Mouse (Mus musculus) retina, adult 2 months (tissue): Measurements from ENCODE around the gene Pot1a.

Experiments used
- DNase-seq: peaks from one replicate; pipeline ENCODE4 v3.0.0-alpha.2; 2012; ENCODE audit warnings: low read depth, low spot score

The Pot1a gene

GRCm38 (mm10) chr6:25808806-25809495, at the start of gene Pot1a:
Pot1a (minus strand) TSS chr6:25809246.
- peak; percentile 93 for DNase-seq

- no peak for DNase-seq
These were observed 27.2 kb upstream of the Pot1a start for GRCm38 (mm10) chr6:25836261-25836660.

DNA sequence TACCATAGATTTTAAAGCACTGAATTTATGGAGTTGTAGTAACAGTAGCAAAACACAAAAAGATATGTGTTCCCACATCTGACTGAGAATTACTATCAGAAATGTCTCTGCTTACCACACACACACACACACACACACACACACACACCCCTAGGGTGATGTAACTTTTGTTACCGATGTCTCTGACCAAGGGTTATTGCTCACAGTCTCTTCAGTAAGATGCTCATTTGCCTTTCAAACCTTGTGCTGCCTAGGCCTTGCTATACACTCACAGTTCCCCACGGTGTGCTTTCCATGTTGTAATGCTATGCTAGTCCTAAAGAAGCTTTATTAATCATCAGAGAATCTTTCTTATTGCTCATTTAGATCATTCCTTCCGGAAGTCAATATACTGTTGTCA, 3.0 kb downstream of the Pot1a start:
- no peak for DNase-seq

GRCm38 (mm10) chr6:25802269-25802668, 6.8 kb downstream of the Pot1a start:
- DNase-seq, result no peak

- DNase-seq, result no peak
These were observed 7.8 kb downstream of the Pot1a start for GRCm38 (mm10) chr6:25801230-25801629.

- no peak for DNase-seq
These were observed 40.8 kb downstream of the Pot1a start for GRCm38 (mm10) chr6:25768238-25768637.

GRCm38 (mm10) chr6:25767552-25767951, 41.5 kb downstream of the Pot1a start:
- DNase-seq, result no peak

DNA sequence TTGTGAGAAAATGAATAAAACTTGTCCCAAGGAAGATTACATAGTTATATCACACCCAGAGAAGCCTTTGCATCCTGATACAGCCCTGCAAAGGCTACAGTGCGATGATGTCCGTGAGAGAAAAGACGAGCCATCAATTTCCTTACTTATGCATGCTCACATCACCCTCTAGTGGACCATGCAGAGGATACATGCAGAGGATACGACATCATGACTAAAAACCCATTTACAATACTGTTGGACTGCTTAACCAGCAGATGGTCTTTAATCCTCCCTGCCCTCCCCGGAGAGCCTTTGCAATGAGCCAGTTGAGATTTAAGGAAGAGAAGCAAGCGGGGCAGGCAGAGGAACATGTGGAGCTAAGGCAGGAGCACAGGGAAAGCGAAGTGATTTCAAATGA, 42.0 kb downstream of the Pot1a start:
- peak; percentile 52 for DNase-seq

DNA sequence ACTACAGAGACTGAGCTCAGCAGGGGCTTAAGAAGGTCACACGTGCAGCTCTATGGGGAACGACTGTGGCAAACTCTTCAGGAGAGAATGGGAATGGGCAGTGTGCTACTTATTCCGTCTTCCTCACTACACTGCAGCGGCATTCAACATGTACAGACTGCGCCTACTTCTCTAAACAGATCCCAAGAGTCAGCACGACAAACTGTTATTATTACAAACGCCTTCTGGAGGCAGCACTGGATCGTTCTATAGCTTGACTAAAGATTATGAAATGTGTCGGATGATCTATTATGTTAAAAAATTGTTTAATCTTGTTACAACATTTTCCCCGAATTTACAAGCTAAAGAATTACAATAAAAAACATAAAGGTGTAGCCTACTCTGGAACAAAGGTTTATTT, 42.8 kb downstream of the Pot1a start:
- no peak for DNase-seq

DNA sequence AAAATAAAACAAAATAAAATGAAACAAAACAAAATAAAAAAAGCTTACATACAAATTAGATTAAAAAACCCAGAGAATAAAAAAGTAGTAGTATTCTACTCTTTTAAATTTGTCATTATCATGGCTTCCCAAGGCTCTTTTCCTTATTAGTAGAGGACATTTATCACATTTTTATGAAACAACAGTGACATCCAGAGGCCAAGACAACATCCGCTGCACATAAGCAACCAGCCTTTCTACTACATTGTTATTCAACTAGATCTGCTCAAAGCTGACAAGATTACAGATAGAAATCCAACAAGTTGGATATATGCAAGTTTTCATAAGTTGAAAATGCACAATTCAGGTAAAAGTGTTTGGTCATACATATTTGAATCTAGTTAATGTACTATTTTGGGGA, 56.4 kb downstream of the Pot1a start:
- no peak for DNase-seq

- DNase-seq, result no peak
These were observed 72.5 kb downstream of the Pot1a start for GRCm38 (mm10) chr6:25736533-25736932.

GRCm38 (mm10) chr6:25726560-25726959, 82.5 kb downstream of the Pot1a start:
- DNase-seq, result no peak

GRCm38 (mm10) chr6:25710601-25711000, 98.4 kb downstream of the Pot1a start:
- DNase-seq, result no peak

- DNase-seq, result no peak
These were observed 99.7 kb downstream of the Pot1a start for GRCm38 (mm10) chr6:25709250-25709895.

DNA sequence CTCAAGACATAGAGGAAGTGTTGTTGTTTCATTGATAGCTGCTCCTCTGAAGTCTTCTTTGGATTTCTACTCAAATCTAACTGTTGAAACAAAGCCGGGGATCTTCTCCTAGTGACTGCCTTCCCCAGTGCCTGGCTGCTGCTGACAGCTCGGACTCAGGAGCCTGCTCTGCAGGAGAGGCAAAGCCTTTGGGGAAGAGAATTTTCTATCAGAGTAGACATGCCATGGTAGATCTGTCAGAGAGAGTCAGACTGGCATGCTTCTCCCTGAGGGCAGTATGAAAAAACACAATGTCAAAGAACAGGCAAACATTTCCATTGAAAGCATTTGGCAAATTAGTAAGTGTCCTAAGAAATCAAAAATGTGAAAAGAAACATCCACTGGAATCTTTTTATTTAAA, 109.1 kb downstream of the Pot1a start:
- DNase-seq, result no peak
